Mouse (Mus musculus) intestine, embryonic 16.5 days (tissue): ENCODE data around the gene Cd36. TPM values are rescaled to one million over a fixed set of nuclear protein-coding genes. Genes with fewer than 3 reads are reported as not detected.

Experiments used
- ATAC-seq: fragments of 200-750 bp; cut with Nextera tagmentation; 2 replicates; pipeline ENCODE4 v1.8.0; 2017; ENCODE audit warnings: moderate TSS enrichment, moderate library complexity
- H3K27ac ChIP-seq: fragments of 300-500 bp; sonication (generic); 2 replicates; pipeline ENCODE4 v1.5.1; 2014; ENCODE audit warnings: mild to moderate bottlenecking, low read length
- H3K27me3 ChIP-seq: fragments of 300-500 bp; sonication (generic); replicated peaks from 2 replicates; pipeline ENCODE4 v1.6.1; 2014; ENCODE audit warnings: low read length, control low read depth, mixed read lengths; ENCODE audit not compliant: control insufficient read depth, insufficient read depth
- H3K36me3 ChIP-seq: fragments of 300-500 bp; sonication (generic); 2 replicates; pipeline ENCODE4 v1.6.1; 2014; ENCODE audit warnings: low read length, control low read depth; ENCODE audit not compliant: control insufficient read depth, insufficient read depth
- H3K4me1 ChIP-seq: fragments of 300-500 bp; sonication (generic); 2 replicates; pipeline ENCODE4 v1.6.1; 2014; ENCODE audit warnings: low read length, control low read depth, mixed read lengths; ENCODE audit not compliant: control insufficient read depth, insufficient read depth
- H3K4me2 ChIP-seq: fragments of 300-500 bp; sonication (generic); 2 replicates; pipeline ENCODE4 v1.6.1; 2014; ENCODE audit warnings: low read depth, low read length, control low read depth
- H3K4me3 ChIP-seq: fragments of 300-500 bp; sonication (generic); 2 replicates; pipeline ENCODE4 v1.5.1; 2014; ENCODE audit warnings: mild to moderate bottlenecking, low read length
- H3K9ac ChIP-seq: fragments of 300-500 bp; sonication (generic); 2 replicates; pipeline ENCODE4 v1.6.1; 2014; ENCODE audit warnings: low read depth, low read length
- H3K9me3 ChIP-seq: fragments of 300-500 bp; sonication (generic); 2 replicates; pipeline ENCODE4 v1.6.1; 2016; ENCODE audit warnings: low read length, control low read depth; ENCODE audit not compliant: control insufficient read depth
- WGBS: fragments of 180-500 bp; shearing (Covaris S2); extraction: QIAGEN DNeasy Blood & Tissue Kit; methylation state at CpG from one replicate; pipeline ENCODE4 v1.1.7; 2014; 5-methylcytosine and 5-hydroxymethylcytosine counted together
- polyA plus RNA-seq: library from polyadenylated mRNA; unstranded; fragments of >200 nt; fragmentation: Nextera tagmentation; extraction: Ambion mirVana; gene quantifications from 2 replicates; pipeline ENCODE4 v1.2.1, GENCODE M21; 2015

Cd36 gene
- polyA plus RNA-seq, 1 experiment from 2014 or later: 44.9 TPM

DNA sequence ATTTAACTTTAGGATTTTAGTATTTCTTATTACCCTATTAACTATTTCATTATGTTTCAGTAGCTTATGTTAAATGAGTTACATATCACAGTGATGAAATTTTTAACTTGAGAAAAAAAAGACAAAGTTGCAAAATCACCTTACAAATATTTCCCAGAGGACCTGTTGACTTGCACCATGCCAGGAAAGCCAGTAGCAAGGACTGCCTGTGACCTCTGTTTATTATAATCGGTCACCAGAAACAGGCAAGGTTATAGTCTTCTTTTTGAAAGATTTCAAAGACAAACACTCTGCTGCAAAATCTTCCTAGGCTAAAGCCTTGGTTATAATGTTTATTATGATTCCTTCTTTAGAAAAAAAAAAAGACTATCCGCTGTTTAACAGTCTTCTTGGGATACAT is 39.9 kb downstream of the Cd36 start:
- H3K9ac ChIP-seq: no peak overlapping the region
- H3K36me3 ChIP-seq: no peaks in the 10 kb centered on the region
- no peaks in the 10 kb centered on the region for H3K4me1 ChIP-seq
- no peak overlapping the region for H3K4me2 ChIP-seq
- no peak overlapping the region for H3K27ac ChIP-seq
- no peak overlapping the region for H3K4me3 ChIP-seq
- WGBS: 87% methylated on average over 2 of the region's 2 CpGs
- no peaks in the 10 kb centered on the region for H3K27me3 ChIP-seq
- no peaks in the 10 kb centered on the region for H3K9me3 ChIP-seq
- no peak for ATAC-seq

DNA sequence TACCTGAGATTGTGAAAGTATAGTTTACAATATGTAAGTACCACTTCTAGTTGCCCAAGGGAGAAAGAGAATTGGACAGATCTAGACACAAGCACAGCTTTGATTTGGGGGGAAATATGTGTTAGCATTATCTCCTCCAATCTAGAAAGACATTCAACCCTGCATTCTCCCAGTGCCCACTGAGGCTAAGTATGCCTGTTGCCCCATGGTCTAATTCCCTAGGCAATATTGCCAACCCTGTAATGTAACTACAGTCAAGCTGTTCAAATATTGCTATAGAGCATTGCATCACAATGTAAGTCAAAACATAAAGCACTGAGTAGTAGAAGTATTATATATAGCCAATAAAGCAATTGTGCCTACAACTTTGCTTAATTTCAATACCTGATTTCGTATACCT is 40.3 kb downstream of the Cd36 start:
- Histone ChIP-seq H3K27ac (no peak overlapping the region), H3K36me3 (no peaks in the 10 kb centered on the region), H3K9ac (no peak overlapping the region), H3K4me1 (no peaks in the 10 kb centered on the region), H3K4me3 (no peak overlapping the region), H3K27me3 (no peaks in the 10 kb centered on the region), H3K9me3 (no peaks in the 10 kb centered on the region), H3K4me2 (no peak overlapping the region)
- WGBS: 91% methylated on average over 1 of the region's 1 CpGs
- ATAC-seq: no peak

DNA sequence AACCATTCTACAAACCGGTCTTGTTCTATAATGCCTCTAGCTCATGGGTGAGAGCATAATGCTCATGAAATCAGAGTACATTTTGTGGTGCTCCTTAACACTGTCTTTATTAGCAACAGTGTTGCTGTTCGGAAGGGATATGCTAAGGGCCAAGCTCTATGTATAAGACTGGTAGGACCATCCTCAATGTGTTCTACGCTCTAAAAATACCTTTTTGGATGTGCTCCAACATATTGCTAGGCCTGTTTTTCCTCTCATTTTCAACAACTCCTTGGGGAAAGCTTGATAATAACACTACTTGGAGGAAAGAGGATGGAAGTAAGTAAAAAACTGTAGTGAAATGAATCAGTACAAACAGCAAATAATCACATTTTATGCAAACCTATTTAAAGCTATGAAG is 44.7 kb downstream of the Cd36 start:
- H3K9me3 ChIP-seq: no peaks in the 10 kb centered on the region
- peak overlapping the region; percentile 34; the same call in 1 of the 2 replicates for H3K27ac ChIP-seq
- ATAC-seq: no peak
- 67% methylated on average over 3 of the region's 3 CpGs for WGBS
- H3K36me3 ChIP-seq: no peaks in the 10 kb centered on the region
- H3K4me1 ChIP-seq: no peaks in the 10 kb centered on the region
- H3K9ac ChIP-seq: no peak overlapping the region
- no peak overlapping the region for H3K4me2 ChIP-seq
- H3K27me3 ChIP-seq: no peaks in the 10 kb centered on the region
- H3K4me3 ChIP-seq: no peak overlapping the region

DNA sequence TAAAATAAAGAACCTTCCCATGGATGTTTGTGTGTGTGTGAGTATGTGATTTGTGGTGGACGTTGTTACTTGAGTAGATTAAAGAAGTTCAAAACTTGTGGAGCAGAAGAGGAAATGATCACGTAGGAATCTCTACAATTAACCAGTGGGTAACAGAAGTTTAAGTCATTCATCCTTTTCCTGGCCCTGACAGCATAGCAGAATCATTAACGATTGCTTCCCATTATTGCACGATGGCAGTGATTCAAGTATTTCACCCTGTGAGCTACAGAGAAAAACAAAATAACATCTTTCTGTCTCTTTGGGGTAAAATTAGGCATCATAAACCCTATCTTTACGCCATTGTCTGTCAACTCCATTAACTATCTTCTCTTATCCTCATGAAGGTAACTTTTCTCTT is 45.3 kb downstream of the Cd36 start:
- H3K9ac ChIP-seq: no peak overlapping the region
- no peak overlapping the region for H3K4me2 ChIP-seq
- ATAC-seq: no peak
- 66% methylated on average over 5 of the region's 5 CpGs for WGBS
- no peak overlapping the region for H3K27ac ChIP-seq
- H3K27me3 ChIP-seq: no peaks in the 10 kb centered on the region
- no peaks in the 10 kb centered on the region for H3K4me1 ChIP-seq
- H3K9me3 ChIP-seq: no peaks in the 10 kb centered on the region
- no peak overlapping the region for H3K4me3 ChIP-seq
- H3K36me3 ChIP-seq: no peaks in the 10 kb centered on the region

DNA sequence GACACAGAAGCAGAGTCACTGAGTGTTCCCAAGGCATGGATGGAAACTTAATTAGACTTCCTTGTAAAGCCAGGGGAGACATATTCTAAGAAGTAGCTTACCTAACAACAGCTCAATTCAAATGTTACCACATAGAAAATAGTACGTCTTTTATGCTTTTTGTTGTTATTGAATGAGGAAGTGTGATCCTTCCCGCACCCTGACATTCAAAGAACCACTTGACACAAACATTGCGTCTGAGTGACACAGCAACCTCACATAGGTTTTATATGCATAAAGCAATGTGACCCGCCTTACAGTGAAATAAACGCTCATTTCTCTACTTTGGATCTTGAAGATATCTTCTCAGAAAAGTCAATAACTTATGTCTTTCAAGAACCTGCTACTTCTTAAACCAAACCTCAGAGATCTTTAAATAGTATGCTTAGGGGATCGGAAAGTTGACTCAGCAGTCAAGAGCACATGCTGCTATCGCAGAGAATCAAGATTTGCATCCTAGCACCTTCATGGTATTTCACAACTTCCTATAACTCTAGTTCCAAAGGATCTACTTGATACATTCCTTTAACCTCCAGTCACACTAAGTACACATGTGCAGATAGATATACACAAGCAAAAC is 46.4 kb downstream of the Cd36 start:
- Histone ChIP-seq H3K4me3 (no peak overlapping the region), H3K4me2 (no peak overlapping the region), H3K9ac (no peak overlapping the region), H3K27me3 (no peaks in the 10 kb centered on the region), H3K36me3 (no peaks in the 10 kb centered on the region), H3K27ac (no peak overlapping the region), H3K4me1 (no peaks in the 10 kb centered on the region), H3K9me3 (no peaks in the 10 kb centered on the region)
- 87% methylated on average over 7 of the region's 7 CpGs for WGBS
- no peak for ATAC-seq

DNA sequence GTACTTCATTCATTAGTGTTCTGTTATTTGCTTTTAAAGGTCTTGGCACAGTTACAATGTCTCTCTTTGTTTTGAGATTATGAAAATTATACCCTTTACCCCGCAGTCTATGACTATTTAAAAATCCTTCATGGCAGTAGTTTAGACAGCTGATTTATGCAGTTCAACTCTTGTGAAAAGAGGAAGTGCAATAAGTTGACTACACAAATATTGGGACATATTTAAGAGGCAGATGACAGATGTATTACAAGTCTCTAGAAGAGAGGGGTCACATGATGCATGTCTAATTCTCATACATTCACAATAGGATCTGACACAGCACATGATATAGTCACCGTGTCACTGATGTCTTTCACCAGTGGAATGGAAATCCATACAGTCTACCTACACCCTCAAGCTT is 49.1 kb downstream of the Cd36 start:
- Histone ChIP-seq H3K9ac (no peak overlapping the region), H3K9me3 (no peaks in the 10 kb centered on the region), H3K27ac (no peak overlapping the region), H3K4me2 (no peak overlapping the region), H3K4me3 (no peak overlapping the region), H3K36me3 (no peaks in the 10 kb centered on the region), H3K4me1 (no peaks in the 10 kb centered on the region), H3K27me3 (no peaks in the 10 kb centered on the region)
- no peak for ATAC-seq
- WGBS: 60% methylated on average over 2 of the region's 2 CpGs

DNA sequence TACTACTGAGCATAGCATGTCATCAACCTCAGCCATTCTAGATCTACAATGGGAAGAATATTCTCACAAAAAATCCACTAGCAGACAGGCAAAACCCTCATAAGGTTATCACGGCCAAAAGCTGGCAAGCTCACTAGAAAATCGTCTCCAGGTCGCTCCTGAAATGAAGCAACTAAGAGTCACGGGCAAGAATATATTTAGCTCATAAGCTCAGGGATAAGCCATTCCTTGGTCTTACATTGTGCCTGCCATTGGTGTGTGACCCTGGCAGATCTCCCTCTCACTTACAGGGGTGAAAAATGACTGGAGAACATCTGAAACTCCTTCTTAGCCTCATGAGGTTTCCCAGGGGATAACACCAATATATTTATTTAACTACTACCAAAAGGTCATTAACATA is 52.2 kb downstream of the Cd36 start:
- H3K36me3 ChIP-seq: no peaks in the 10 kb centered on the region
- ATAC-seq: no peak
- WGBS: 82% methylated on average over 4 of the region's 4 CpGs
- no peak overlapping the region for H3K4me3 ChIP-seq
- no peaks in the 10 kb centered on the region for H3K9me3 ChIP-seq
- H3K27me3 ChIP-seq: no peaks in the 10 kb centered on the region
- no peak overlapping the region for H3K4me2 ChIP-seq
- H3K9ac ChIP-seq: no peak overlapping the region
- H3K27ac ChIP-seq: no peak overlapping the region
- H3K4me1 ChIP-seq: no peaks in the 10 kb centered on the region

DNA sequence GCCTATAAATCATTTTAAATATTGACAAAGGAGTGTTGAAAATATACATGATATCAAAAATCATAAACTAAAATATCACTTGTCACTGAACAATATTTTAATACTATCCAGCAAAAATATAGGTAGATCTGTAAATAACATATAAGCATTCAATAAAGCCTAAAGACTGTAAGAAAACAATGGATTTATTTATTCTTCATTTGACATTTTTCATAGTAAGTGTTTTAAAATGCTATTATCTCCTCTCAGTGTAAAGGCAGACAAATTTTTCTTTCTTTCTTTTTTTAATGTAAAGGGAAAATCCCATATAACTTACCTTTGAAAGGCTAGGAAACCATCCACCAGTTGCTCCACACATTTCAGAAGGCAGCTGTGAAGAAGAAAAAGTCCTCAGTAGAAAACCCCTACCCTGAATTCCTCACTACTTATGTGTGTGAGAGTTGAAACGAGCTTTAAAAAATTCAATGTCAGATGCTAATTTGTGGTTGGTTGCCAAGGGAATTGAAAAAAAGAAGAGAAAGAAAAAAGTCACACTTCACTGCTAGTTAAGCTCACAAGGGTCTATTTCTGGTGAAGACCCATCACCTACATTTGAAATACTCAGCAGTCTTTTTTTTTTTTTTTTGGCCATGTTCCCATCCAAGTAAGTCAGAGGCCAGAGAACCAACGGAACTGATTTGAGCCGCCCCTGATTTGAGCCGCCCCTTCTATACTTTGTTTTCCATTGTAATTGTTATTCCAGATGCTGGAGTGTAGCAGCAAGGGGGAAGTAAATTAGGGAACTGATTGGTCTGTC is 53.1 kb downstream of the Cd36 start:
- no peak overlapping the region for H3K27ac ChIP-seq
- H3K4me2 ChIP-seq: no peak overlapping the region
- ATAC-seq: no peak
- 41% methylated on average over 4 of the region's 4 CpGs for WGBS
- H3K27me3 ChIP-seq: no peaks in the 10 kb centered on the region
- H3K9ac ChIP-seq: no peak overlapping the region
- no peaks in the 10 kb centered on the region for H3K9me3 ChIP-seq
- H3K4me3 ChIP-seq: no peak overlapping the region
- H3K4me1 ChIP-seq: no peaks in the 10 kb centered on the region
- H3K36me3 ChIP-seq: no peaks in the 10 kb centered on the region

DNA sequence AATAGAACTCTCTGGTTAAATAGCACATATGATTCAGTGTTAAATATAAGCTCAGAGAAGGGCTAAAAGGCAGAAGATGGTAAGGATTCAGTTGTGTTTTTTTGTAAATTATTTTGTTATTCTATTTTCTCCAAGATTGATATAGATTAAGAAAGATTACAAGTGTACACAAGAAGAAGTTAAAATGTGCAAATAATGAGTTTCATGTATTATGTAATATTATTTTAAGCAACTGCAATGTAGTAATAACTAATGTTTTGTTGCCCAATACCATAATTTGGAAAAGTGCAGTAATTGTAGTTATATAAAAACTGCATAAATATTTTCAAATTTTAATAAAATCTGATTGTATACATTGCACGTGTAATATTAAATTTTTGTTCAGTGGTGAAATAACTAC is 54.8 kb downstream of the Cd36 start:
- Histone ChIP-seq H3K4me3 (no peak overlapping the region), H3K4me1 (no peaks in the 10 kb centered on the region), H3K9ac (no peak overlapping the region), H3K36me3 (no peaks in the 10 kb centered on the region), H3K27me3 (no peaks in the 10 kb centered on the region), H3K27ac (no peak overlapping the region), H3K4me2 (no peak overlapping the region), H3K9me3 (no peaks in the 10 kb centered on the region)
- WGBS: 90% methylated on average over 1 of the region's 1 CpGs
- no peak for ATAC-seq
